Mouse (Mus musculus) ovary, adult 10 weeks (tissue): ENCODE data around the gene Cts3. TPM values are rescaled to one million over a fixed set of nuclear protein-coding genes. Genes with fewer than 3 reads are reported as not detected.

ENCODE experiments used
- polyA plus RNA-seq: library from polyadenylated mRNA; stranded (reverse); fragments of 350-450 nt; fragmentation: Illumina TruSeq; extraction: RNeasy Lipid Tissue Mini Kit (QIAGEN cat#74804); gene quantifications from one replicate; pipeline ENCODE4 v1.2.3, GENCODE M21; 2014

The Cts3 gene
- polyA plus RNA-seq: not detected

DNA sequence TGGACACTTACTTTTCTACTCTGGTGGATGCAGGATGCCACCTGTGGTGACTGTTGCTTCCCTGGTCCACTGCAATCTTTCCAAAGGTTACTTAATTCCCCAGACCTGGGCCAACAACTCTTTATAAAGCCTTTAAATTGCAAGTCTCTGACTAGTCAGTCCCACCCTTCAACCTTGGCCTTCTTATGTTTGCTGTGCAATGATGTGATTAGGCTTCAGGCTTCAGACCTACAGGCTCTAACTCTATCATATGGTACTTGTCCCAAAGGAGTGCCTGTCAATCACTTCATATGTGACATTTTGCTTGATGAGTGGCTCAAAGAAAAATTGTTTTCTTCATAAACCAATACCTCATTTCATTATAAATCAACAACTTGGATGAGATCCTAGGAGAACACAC lies at the start of gene Cts3:
Gene Cts3 (minus strand): TSS at position 101 of the 400 bp plus-strand sequence.

DNA sequence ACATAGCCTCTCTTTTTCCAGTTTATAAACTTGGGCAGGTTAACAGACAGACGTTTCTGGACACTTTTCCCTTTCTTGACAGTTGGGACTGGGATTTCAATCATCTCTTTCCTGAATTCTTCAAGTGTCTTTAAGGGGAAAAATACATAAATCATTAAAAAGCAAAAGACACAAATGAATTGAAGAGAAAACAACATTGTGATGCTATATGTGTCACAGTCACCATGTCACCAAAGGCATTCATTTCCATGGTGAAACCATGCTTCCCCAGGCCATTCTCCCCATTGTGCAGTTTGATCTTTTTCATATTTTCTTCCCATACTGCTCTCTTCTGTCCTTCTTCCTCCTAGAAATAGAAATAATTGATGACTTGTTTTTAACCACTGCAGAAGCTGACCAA lies 1.9 kb downstream of the Cts3 start, which contains the start of gene Gm49352:
Gene Gm49352 (minus strand): TSS at position 101 of the 400 bp plus-strand sequence.

GRCm38 (mm10) chr13:61541631-61542030 lies 28.3 kb downstream of the Cts3 start, which contains the start of gene Ctsm:
Gene Ctsm (minus strand): TSS chr13:61541839.

Other genes starting within 250 kb of the Cts3 start
- gene Cts7, start 211.9 kb downstream of the Cts3 start, polyA plus RNA-seq: not detected
- not detected for gene Ctsm, start 28.3 kb downstream of the Cts3 start, polyA plus RNA-seq
- gene Gm49352, start 2.0 kb downstream of the Cts3 start, polyA plus RNA-seq: not detected